Comparison of ENCODE assay signal across 16 mouse cellular contexts in the genomic region with DNA sequence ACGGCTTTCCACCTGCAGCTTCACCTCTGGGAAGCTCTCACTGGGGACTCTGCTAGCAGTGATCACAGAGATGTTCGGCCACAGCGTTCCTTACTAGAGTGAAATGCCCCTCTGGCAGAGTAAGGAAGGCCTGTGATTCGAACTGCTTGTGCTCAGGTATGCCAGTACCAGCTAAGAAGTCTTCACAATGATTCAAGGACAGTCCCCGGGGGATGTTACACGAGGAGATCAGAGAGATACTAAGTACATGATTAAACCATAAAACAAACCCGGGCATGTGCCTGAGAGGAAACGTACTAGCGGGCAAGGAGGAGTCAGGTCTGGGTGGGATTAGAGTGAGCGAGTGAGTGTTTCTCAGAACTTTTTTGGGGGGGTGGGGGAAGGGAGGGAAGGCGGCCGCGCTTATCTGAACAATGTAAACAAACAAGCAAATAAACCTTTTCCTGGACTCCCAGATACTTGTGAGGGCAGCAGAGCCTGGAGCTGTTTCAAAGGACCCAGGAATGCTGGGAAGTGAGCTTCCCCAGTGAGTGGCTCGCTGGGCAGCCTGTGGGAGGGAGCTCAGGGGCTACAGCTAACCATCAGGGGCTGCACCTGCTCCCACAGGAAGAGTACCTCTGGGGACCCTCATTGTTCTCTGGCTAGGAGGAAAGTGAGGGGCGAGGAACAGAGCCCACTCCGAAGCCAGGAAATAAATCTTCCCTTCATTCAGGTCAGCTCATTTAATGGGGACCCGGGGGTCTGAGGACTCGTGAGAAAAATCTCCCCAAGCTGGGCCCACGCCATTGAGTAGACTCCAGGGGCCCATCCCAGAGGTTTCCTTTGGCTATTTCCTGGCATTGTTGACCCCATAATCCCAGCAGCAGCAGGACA. TPM values are rescaled to one million over a fixed set of nuclear protein-coding genes. Genes with fewer than 3 reads are reported as not detected.
DNase-seq lines count a peak whose midpoint lies in the region; ATAC-seq lines count a peak whose summit lies in the region.
"Had no signal": no experiment of that assay in that cellular context is flagged by ENCODE, and none has a peak within 500 bp of the region (broad histone marks: within the 10 kb centered on the region; RNA-seq: fewer than 3 reads in every experiment).

No protein-coding gene starts in this region.

- H3K9ac ChIP-seq in kidney, embryonic 14.5 days (ENCODE audit: low read depth, low read length), result peak overlapping the region; percentile 9; the same call in 1 of the 2 replicates
- no peak overlapping the region for H3K9ac ChIP-seq in neural tube, embryonic 12.5 days
- H3K9ac ChIP-seq: limb, embryonic 15.5 days had no signal

- H3K4me3 ChIP-seq in kidney, embryonic 14.5 days (ENCODE audit: low read length), result no peak overlapping the region
- no peak overlapping the region for H3K4me3 ChIP-seq in neural tube, embryonic 12.5 days
- H3K4me3 ChIP-seq: limb, embryonic 15.5 days had no signal

- 0 out of 2 replicates have a peak, but pooled peaks have one; percentile 24 for ATAC-seq in kidney, embryonic 14.5 days (ENCODE audit: low FRiP score, low TSS enrichment)
- ATAC-seq in neural tube, embryonic 12.5 days (ENCODE audit: low FRiP score, low read depth), result no peak
- ATAC-seq: activated CD4-positive, CD25-positive, alpha-beta regulatory T cell, adult 4 months; hindbrain, embryonic 16.5 days had no signal

- WGBS in kidney, embryonic 14.5 days, result 7% methylated on average over 19 of the region's 19 CpGs
- WGBS in neural tube, embryonic 12.5 days, result 14% methylated on average over 19 of the region's 19 CpGs

- DNase-seq in heart, adult 11 months, result peak; percentile 96
- DNase-seq in heart, postnatal 4 days, result no peak
- DNase-seq in kidney, postnatal 36 days, result no peak
- DNase-seq in neural tube, embryonic 10.5 days (ENCODE audit: extremely low spot score, low spot score), result no peak
- peak; percentile 80 for DNase-seq in yolk sac, embryonic 10.5 days (ENCODE audit: low spot score)
- DNase-seq in cerebellum, adult 18-20 months, result no peak
- DNase-seq: adrenal gland, postnatal 36 days; gastrocnemius, postnatal 25 days; kidney, postnatal 25 days; lung, adult 18-20 months had no signal

- H3K4me1 ChIP-seq in kidney, embryonic 14.5 days (ENCODE audit: control insufficient read depth, insufficient read depth, low read length), result peaks cover 43% of the 10 kb centered on the region
- peaks cover 44% of the 10 kb centered on the region for H3K4me1 ChIP-seq in neural tube, embryonic 12.5 days

- no peaks in the 10 kb centered on the region for H3K36me3 ChIP-seq in kidney, embryonic 14.5 days (ENCODE audit: control insufficient read depth, insufficient read depth, low read length)
- no peaks in the 10 kb centered on the region for H3K36me3 ChIP-seq in neural tube, embryonic 12.5 days
- H3K36me3 ChIP-seq: limb, embryonic 15.5 days had no signal

- no peak overlapping the region; the same call in 1 of the 2 replicates for H3K4me2 ChIP-seq in kidney, embryonic 14.5 days (replicated peaks; ENCODE audit: low read depth, low read length)
- peak overlapping the region; percentile 27; the same call in 1 of the 2 replicates for H3K4me2 ChIP-seq in neural tube, embryonic 12.5 days (replicated peaks)
- H3K4me2 ChIP-seq: limb, embryonic 15.5 days had no signal

- no peak overlapping the region for H3K27ac ChIP-seq in kidney, embryonic 14.5 days (ENCODE audit: low read depth, low read length)
- H3K27ac ChIP-seq in neural tube, embryonic 12.5 days, result no peak overlapping the region
- H3K27ac ChIP-seq: limb, embryonic 15.5 days had no signal

- no peaks in the 10 kb centered on the region for H3K9me3 ChIP-seq in kidney, embryonic 14.5 days (ENCODE audit: control insufficient read depth, low read length)
- no peaks in the 10 kb centered on the region for H3K9me3 ChIP-seq in neural tube, embryonic 12.5 days
- H3K9me3 ChIP-seq: limb, embryonic 15.5 days had no signal

- no peaks in the 10 kb centered on the region for H3K27me3 ChIP-seq in kidney, embryonic 14.5 days (ENCODE audit: control insufficient read depth, insufficient read depth, low read length)
- peaks cover 5% of the 10 kb centered on the region; the same call in 1 of the 2 replicates for H3K27me3 ChIP-seq in neural tube, embryonic 12.5 days (replicated peaks)
- H3K27me3 ChIP-seq: limb, embryonic 15.5 days had no signal

RNA-seq across cellular contexts. Expression of gene Unc5b, which starts 30.9 kb away (rescaled TPM):
- total RNA-seq in heart, postnatal 4 days (2021), result 10 to 100 TPM; 42.1 to 43.3 TPM
- 7.9 and 10.1 TPM in 2 replicates for polyA plus RNA-seq in kidney, embryonic 14.5 days (2014; fragmentation: Nextera tagmentation; extraction: Ambion mirVana)
- polyA plus RNA-seq in neural tube, embryonic 12.5 days (2016; fragmentation: Nextera tagmentation; extraction: Ambion mirVana), result 3.0 and 3.6 TPM in 2 replicates
- total RNA-seq: common myeloid progenitor, adult 5-6 weeks had no signal
- polyA plus RNA-seq: activated CD4-positive, CD25-positive, alpha-beta regulatory T cell, adult 4 months had no signal

RNA-seq across cellular contexts. Expression of gene Slc29a3, which starts 47.9 kb away (rescaled TPM):
- total RNA-seq in heart, postnatal 4 days (2021), result 1 to 10 TPM; 6.9 to 8.2 TPM
- polyA plus RNA-seq in kidney, embryonic 14.5 days (2014; fragmentation: Nextera tagmentation; extraction: Ambion mirVana), result 4.0 and 10.8 TPM in 2 replicates
- 12.9 and 13.6 TPM in 2 replicates for polyA plus RNA-seq in neural tube, embryonic 12.5 days (2016; fragmentation: Nextera tagmentation; extraction: Ambion mirVana)

Comparison
In these comparisons a context has a peak if more than half of its experiments do, and no peak if none do; other contexts are left out.
1. DNase-seq: peak in heart, adult 11 months (single experiment) and yolk sac, embryonic 10.5 days (single experiment); none in heart, postnatal 4 days (single experiment), kidney, postnatal 36 days (0 of 2), neural tube, embryonic 10.5 days (single experiment) and cerebellum, adult 18-20 months (0 of 2).